Mouse (Mus musculus) erythroblast, embryonic 14.5 days (primary cell): Measurements from ENCODE around the gene Frmd4a. TPM values are rescaled to one million over a fixed set of nuclear protein-coding genes. Genes with fewer than 3 reads are reported as not detected.

Source experiments
- H3K27me3 ChIP-seq: 2 replicates; pipeline ENCODE4 v1.6.1; 2012; ENCODE audit warnings: inconsistent platforms; ENCODE audit not compliant: control insufficient read depth
- H3K36me3 ChIP-seq: 2 replicates; pipeline ENCODE4 v1.6.1; 2012; ENCODE audit warnings: mild to moderate bottlenecking, inconsistent platforms; ENCODE audit not compliant: control insufficient read depth
- H3K4me1 ChIP-seq: 2 replicates; pipeline ENCODE4 v1.6.1; 2012; ENCODE audit warnings: inconsistent platforms; ENCODE audit not compliant: control insufficient read depth
- H3K4me3 ChIP-seq: replicated peaks from 2 replicates; pipeline ENCODE3; 2012; ENCODE audit warnings: moderate library complexity, mild to moderate bottlenecking, inconsistent platforms
- H3K9me3 ChIP-seq: 2 replicates; pipeline ENCODE4 v1.6.1; 2012; ENCODE audit warnings: low read length, inconsistent platforms, mixed read lengths; ENCODE audit not compliant: control insufficient read depth
- GATA1 ChIP-seq: IDR thresholded peaks from 2 replicates; pipeline ENCODE4 v1.6.1; 2012; ENCODE audit warnings: low read length, inconsistent platforms, mixed read lengths
- TAL1 ChIP-seq: IDR thresholded peaks from 3 replicates; pipeline ENCODE4 v1.6.1; 2012; ENCODE audit warnings: low read length, inconsistent platforms, mixed read lengths
- polyA plus RNA-seq: library from polyadenylated mRNA; stranded (reverse); fragments of >175 nt; gene quantifications from 2 replicates; pipeline ENCODE4 v1.2.3, GENCODE M21; 2012

The Frmd4a gene
- polyA plus RNA-seq, 1 experiment = 5.0 TPM

- peaks cover 6% of the 10 kb centered on the region; the same call in 1 of the 2 replicates for H3K9me3 ChIP-seq
- H3K36me3 ChIP-seq = no peaks in the 10 kb centered on the region
- no peaks in the 10 kb centered on the region for H3K27me3 ChIP-seq
- H3K4me1 ChIP-seq = no peaks in the 10 kb centered on the region
- H3K4me3 ChIP-seq = no peak overlapping the region
- TF ChIP-seq GATA1 (no peak), TAL1 (no peak)
These were observed 511.8 kb downstream of the Frmd4a start for GRCm38 (mm10) chr2:4529254-4529729.

- no peak for TF ChIP-seq GATA1
- no peak for TF ChIP-seq TAL1
- H3K36me3 ChIP-seq = no peaks in the 10 kb centered on the region
- no peak overlapping the region for H3K4me3 ChIP-seq
- H3K4me1 ChIP-seq = no peaks in the 10 kb centered on the region
- H3K9me3 ChIP-seq = 0 out of 2 replicates have a peak, but pooled peaks cover 4% of the 10 kb centered on the region
- peaks cover 2% of the 10 kb centered on the region; the same call in 1 of the 2 replicates for H3K27me3 ChIP-seq
These were observed 514.1 kb downstream of the Frmd4a start for GRCm38 (mm10) chr2:4531533-4532197.

GRCm38 (mm10) chr2:4532198-4532568 lies 514.7 kb downstream of the Frmd4a start:
- TF ChIP-seq GATA1 = no peak
- TF ChIP-seq TAL1 = no peak

GRCm38 (mm10) chr2:4532945-4533344 lies 515.4 kb downstream of the Frmd4a start:
- peaks cover 2% of the 10 kb centered on the region; the same call in 1 of the 2 replicates for H3K27me3 ChIP-seq
- H3K4me1 ChIP-seq = no peaks in the 10 kb centered on the region
- no peaks in the 10 kb centered on the region for H3K9me3 ChIP-seq
- TF ChIP-seq GATA1 = no peak
- no peak for TF ChIP-seq TAL1
- H3K36me3 ChIP-seq = no peaks in the 10 kb centered on the region
- no peak overlapping the region for H3K4me3 ChIP-seq

More at GRCm38 (mm10) chr2:4532198-4532568, 514.7 kb downstream of the Frmd4a start:
- Histone ChIP-seq H3K9me3 (no peaks in the 10 kb centered on the region), H3K4me3 (no peak overlapping the region), H3K4me1 (no peaks in the 10 kb centered on the region), H3K27me3 (peaks cover 2% of the 10 kb centered on the region; the same call in 1 of the 2 replicates), H3K36me3 (no peaks in the 10 kb centered on the region)

GRCm38 (mm10) chr2:4535187-4535864 lies 517.8 kb downstream of the Frmd4a start:
- TF ChIP-seq TAL1 (no peak), GATA1 (no peak)
- Histone ChIP-seq H3K36me3 (no peaks in the 10 kb centered on the region), H3K4me1 (no peaks in the 10 kb centered on the region; the same call in 1 of the 2 replicates), H3K9me3 (no peaks in the 10 kb centered on the region), H3K27me3 (peaks cover 7% of the 10 kb centered on the region), H3K4me3 (no peak overlapping the region)

- peaks cover 5% of the 10 kb centered on the region for H3K27me3 ChIP-seq
- TF ChIP-seq GATA1 = no peak
- TF ChIP-seq TAL1 = no peak
- H3K4me1 ChIP-seq = no peaks in the 10 kb centered on the region; the same call in 1 of the 2 replicates
- H3K4me3 ChIP-seq = no peak overlapping the region
- H3K36me3 ChIP-seq = no peaks in the 10 kb centered on the region
- H3K9me3 ChIP-seq = no peaks in the 10 kb centered on the region
These were observed 523.8 kb downstream of the Frmd4a start for GRCm38 (mm10) chr2:4541330-4541729.

GRCm38 (mm10) chr2:4541844-4542628 lies 524.5 kb downstream of the Frmd4a start:
- H3K27me3 ChIP-seq = peaks cover 5% of the 10 kb centered on the region
- no peak for TF ChIP-seq GATA1
- no peaks in the 10 kb centered on the region; the same call in 1 of the 2 replicates for H3K4me1 ChIP-seq

GRCm38 (mm10) chr2:4542629-4543416 lies 525.3 kb downstream of the Frmd4a start:
- TF ChIP-seq GATA1 = no peak
- TF ChIP-seq TAL1 = no peak

More at GRCm38 (mm10) chr2:4541844-4542628, 524.5 kb downstream of the Frmd4a start:
- Histone ChIP-seq H3K4me3 (no peak overlapping the region), H3K9me3 (no peaks in the 10 kb centered on the region), H3K36me3 (no peaks in the 10 kb centered on the region)

More at GRCm38 (mm10) chr2:4542629-4543416, 525.3 kb downstream of the Frmd4a start:
- H3K9me3 ChIP-seq = no peaks in the 10 kb centered on the region
- H3K36me3 ChIP-seq = no peaks in the 10 kb centered on the region
- H3K4me3 ChIP-seq = no peak overlapping the region
- H3K4me1 ChIP-seq = no peaks in the 10 kb centered on the region; the same call in 1 of the 2 replicates
- peaks cover 5% of the 10 kb centered on the region for H3K27me3 ChIP-seq
